Mouse (Mus musculus): ENCODE results near the gene Vamp8. TPM values are rescaled to one million over a fixed set of nuclear protein-coding genes. Genes with fewer than 3 reads are reported as not detected.

Gene Vamp8
- polyA plus RNA-seq, 1 experiment from 2014 or later: 212 TPM

DNA sequence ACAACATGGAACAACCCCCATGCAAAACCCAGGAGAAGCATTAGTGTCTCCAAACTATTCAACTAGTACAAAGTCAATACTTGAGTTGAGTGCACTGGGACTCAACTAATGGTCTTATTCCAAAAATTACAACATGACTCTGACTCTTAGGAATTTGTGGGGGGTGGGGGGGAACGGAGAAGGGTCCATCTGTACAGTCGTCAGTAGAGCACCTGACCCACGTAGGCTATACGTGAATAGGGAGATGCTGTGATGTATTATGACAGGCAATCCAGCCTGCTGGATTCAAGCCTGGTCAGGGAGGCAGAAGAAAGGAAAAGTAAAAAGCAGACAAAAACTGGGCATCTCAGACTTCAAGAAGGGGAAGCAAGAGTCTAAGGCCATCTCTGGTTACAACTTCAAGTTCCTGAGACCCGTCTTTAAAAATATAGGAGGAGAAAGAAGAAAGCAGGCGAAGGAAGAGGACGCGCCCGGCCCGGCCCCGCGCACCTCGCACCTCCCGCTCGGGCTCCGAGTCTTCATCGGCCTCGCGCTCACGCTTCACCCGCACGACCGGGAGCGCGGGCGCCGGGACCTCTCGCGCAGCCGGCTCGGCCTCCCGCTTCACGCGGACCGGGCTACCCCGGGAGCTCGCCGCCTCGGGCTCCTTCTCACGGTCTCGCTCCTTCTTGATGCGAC is 46.0 kb downstream of the Vamp8 start:
- ATAC-seq (ENCODE audit: low read depth): peak; percentile 62

DNA sequence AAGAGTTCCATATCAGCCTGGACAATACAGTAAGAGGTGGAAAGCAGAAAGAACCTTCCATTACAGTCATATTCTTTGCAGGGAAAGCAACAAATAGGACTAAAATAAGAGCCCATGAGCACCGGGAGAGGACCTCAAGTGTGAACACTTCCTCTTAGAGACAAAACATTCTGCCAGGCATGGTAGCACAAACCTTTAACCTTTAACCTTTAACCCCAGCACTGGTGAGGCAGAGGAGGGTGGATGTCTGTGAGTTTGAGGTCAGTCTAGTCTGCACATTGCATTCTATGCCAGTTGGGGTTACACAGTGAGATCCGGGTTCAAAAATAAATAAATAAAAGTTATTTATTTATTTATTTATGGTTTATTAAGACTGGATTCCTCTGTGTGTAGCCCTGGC is 50.0 kb downstream of the Vamp8 start:
- 56% methylated on average over 2 of the region's 2 CpGs for WGBS (ENCODE audit: insufficient replicate concordance)
- H3K9ac ChIP-seq (ENCODE audit: low read depth, low read length): no peak overlapping the region
- no peaks in the 10 kb centered on the region for H3K27me3 ChIP-seq (ENCODE audit: control insufficient read depth, insufficient read depth, low read depth, low read length)
- H3K4me3 ChIP-seq (ENCODE audit: low read depth, low read length): no peak overlapping the region
- no peak overlapping the region for H3K4me2 ChIP-seq (ENCODE audit: low read depth, low read length)
- no peak for ATAC-seq (ENCODE audit: low read depth)
- H3K4me1 ChIP-seq (ENCODE audit: control insufficient read depth, low read depth, low read length): peaks cover 15% of the 10 kb centered on the region
- H3K36me3 ChIP-seq (ENCODE audit: control insufficient read depth, insufficient read depth): peaks cover 35% of the 10 kb centered on the region
- H3K27ac ChIP-seq (ENCODE audit: low read length): no peak overlapping the region
- no peaks in the 10 kb centered on the region for H3K9me3 ChIP-seq (replicated peaks; ENCODE audit: control insufficient read depth, low read length)

More for the DNA sequence above, 46.0 kb downstream of the Vamp8 start:
- Histone ChIP-seq H3K27ac (ENCODE audit: low read length) (peak overlapping the region; percentile 94), H3K36me3 (ENCODE audit: control insufficient read depth, insufficient read depth) (peaks cover 4% of the 10 kb centered on the region), H3K9me3 (replicated peaks; ENCODE audit: control insufficient read depth, low read length) (no peaks in the 10 kb centered on the region), H3K27me3 (ENCODE audit: control insufficient read depth, insufficient read depth, low read depth, low read length) (no peaks in the 10 kb centered on the region), H3K4me3 (ENCODE audit: low read depth, low read length) (peak overlapping the region; percentile 92), H3K4me1 (ENCODE audit: control insufficient read depth, low read depth, low read length) (peaks cover 43% of the 10 kb centered on the region), H3K4me2 (ENCODE audit: low read depth, low read length) (peak overlapping the region; percentile 97), H3K9ac (ENCODE audit: low read depth, low read length) (peak overlapping the region; percentile 95)
- under 1% methylated on average over 42 of the region's 42 CpGs for WGBS (ENCODE audit: insufficient replicate concordance)

Other genes with a start within 250 kb of the Vamp8 start
- 0.90 and 0.92 TPM in 2 replicates for gene Atoh8, start 155.1 kb downstream of the Vamp8 start, polyA plus RNA-seq (2015; fragmentation: Nextera tagmentation; extraction: Ambion mirVana)
- not detected in 2 replicates for gene Sftpb, start 86.1 kb downstream of the Vamp8 start, polyA plus RNA-seq (2015; fragmentation: Nextera tagmentation; extraction: Ambion mirVana)
- gene Usp39, start 45.5 kb downstream of the Vamp8 start, polyA plus RNA-seq (2015; fragmentation: Nextera tagmentation; extraction: Ambion mirVana): 32.6 and 33.2 TPM in 2 replicates
- 11.8 and 14.1 TPM in 2 replicates for gene 0610030E20Rik, start 43.4 kb downstream of the Vamp8 start, polyA plus RNA-seq (2015; fragmentation: Nextera tagmentation; extraction: Ambion mirVana)
- 54.4 and 59.7 TPM in 2 replicates for gene Tmem150a, start 35.3 kb downstream of the Vamp8 start, polyA plus RNA-seq (2015; fragmentation: Nextera tagmentation; extraction: Ambion mirVana)
- gene Rnf181, start 23.7 kb downstream of the Vamp8 start, polyA plus RNA-seq (2015; fragmentation: Nextera tagmentation; extraction: Ambion mirVana): 86.5 and 91.9 TPM in 2 replicates
- 54.9 and 62.8 TPM in 2 replicates for gene Vamp5, start 10.2 kb downstream of the Vamp8 start, polyA plus RNA-seq (2015; fragmentation: Nextera tagmentation; extraction: Ambion mirVana)
- 29.6 and 31.7 TPM in 2 replicates for gene Ggcx, start 23.6 kb upstream of the Vamp8 start, polyA plus RNA-seq (2015; fragmentation: Nextera tagmentation; extraction: Ambion mirVana)
- 124 and 131 TPM in 2 replicates for gene Mat2a, start 48.9 kb upstream of the Vamp8 start, polyA plus RNA-seq (2015; fragmentation: Nextera tagmentation; extraction: Ambion mirVana)
- gene Sh2d6, start 131.0 kb upstream of the Vamp8 start, polyA plus RNA-seq (2015; fragmentation: Nextera tagmentation; extraction: Ambion mirVana): not detected in 2 replicates
- 18.8 and 20.3 TPM in 2 replicates for gene Capg, start 153.7 kb upstream of the Vamp8 start, polyA plus RNA-seq (2015; fragmentation: Nextera tagmentation; extraction: Ambion mirVana)
- gene Elmod3, start 207.7 kb upstream of the Vamp8 start, polyA plus RNA-seq (2015; fragmentation: Nextera tagmentation; extraction: Ambion mirVana): 4.5 and 4.7 TPM in 2 replicates
- 17.6 and 21.5 TPM in 2 replicates for gene Retsat, start 207.8 kb upstream of the Vamp8 start, polyA plus RNA-seq (2015; fragmentation: Nextera tagmentation; extraction: Ambion mirVana)
- gene Tgoln1, start 226.3 kb upstream of the Vamp8 start, polyA plus RNA-seq (2015; fragmentation: Nextera tagmentation; extraction: Ambion mirVana): 15.5 and 16.8 TPM in 2 replicates